7 mouse cellular contexts compared by ENCODE assay signal in genomic region chr4:123571869-123572268, GRCm38 (mm10).
DNase-seq lines count a peak whose midpoint lies in the region; ATAC-seq lines count a peak whose summit lies in the region.

No protein-coding gene starts in this region.

- H3K9me3 ChIP-seq in forebrain, embryonic 15.5 days, result no peaks in the 10 kb centered on the region
- H3K9me3 ChIP-seq in intestine, embryonic 16.5 days (ENCODE audit: control insufficient read depth, low read length), result no peaks in the 10 kb centered on the region

- H3K4me3 ChIP-seq in forebrain, embryonic 15.5 days, result no peak overlapping the region
- H3K4me3 ChIP-seq in intestine, embryonic 16.5 days (ENCODE audit: low read length), result no peak overlapping the region

- no peaks in the 10 kb centered on the region for H3K36me3 ChIP-seq in forebrain, embryonic 15.5 days
- no peaks in the 10 kb centered on the region for H3K36me3 ChIP-seq in intestine, embryonic 16.5 days (ENCODE audit: control insufficient read depth, insufficient read depth, low read length)
- H3K36me3 ChIP-seq in splenic B cell, adult 2 months (ENCODE audit: control insufficient read depth, insufficient read depth, low read length, poor library complexity, severe bottlenecking), result no peaks in the 10 kb centered on the region

- 0 out of 2 replicates have a peak overlapping the region, but pooled peaks have one; percentile 11 for H3K27ac ChIP-seq in forebrain, embryonic 15.5 days (replicated peaks)
- peak overlapping the region; percentile 38 for H3K27ac ChIP-seq in intestine, embryonic 16.5 days (ENCODE audit: low read length)

- no peak overlapping the region for H3K4me2 ChIP-seq in forebrain, embryonic 15.5 days (replicated peaks)
- H3K4me2 ChIP-seq in intestine, embryonic 16.5 days (ENCODE audit: low read depth, low read length), result 0 out of 2 replicates have a peak overlapping the region, but pooled peaks have one; percentile 28

- no peak overlapping the region for H3K9ac ChIP-seq in forebrain, embryonic 15.5 days (replicated peaks)
- H3K9ac ChIP-seq in intestine, embryonic 16.5 days (ENCODE audit: low read depth, low read length), result no peak overlapping the region

- peaks cover 34% of the 10 kb centered on the region for H3K4me1 ChIP-seq in forebrain, embryonic 15.5 days
- peaks cover 7% of the 10 kb centered on the region for H3K4me1 ChIP-seq in intestine, embryonic 16.5 days (ENCODE audit: control insufficient read depth, insufficient read depth, low read length)

- H3K27me3 ChIP-seq in forebrain, embryonic 15.5 days, result no peaks in the 10 kb centered on the region
- H3K27me3 ChIP-seq in intestine, embryonic 16.5 days (replicated peaks; ENCODE audit: control insufficient read depth, insufficient read depth, low read length), result no peaks in the 10 kb centered on the region
- H3K27me3 ChIP-seq in splenic B cell, adult 2 months (ENCODE audit: control insufficient read depth, insufficient read depth, low read length, poor library complexity, severe bottlenecking), result no peaks in the 10 kb centered on the region

- peak; percentile 74 for DNase-seq in CD4-positive, CD25-positive, alpha-beta regulatory T cell, adult 2 months (ENCODE audit: low read depth, low spot score)
- peak; percentile 35 for DNase-seq in MN1 (ENCODE audit: low spot score)
- DNase-seq in lung, postnatal 36 days, result peak; percentile 79
- peak; percentile 81 for DNase-seq in splenic B cell, adult 2 months (ENCODE audit: low read depth, low spot score)
- no peak for DNase-seq in left cerebral cortex, adult 8-10 months (ENCODE audit: low spot score in 2 of 2)

- WGBS in forebrain, embryonic 15.5 days, result 8% methylated on average over 7 of the region's 7 CpGs
- 27% methylated on average over 7 of the region's 7 CpGs for WGBS in intestine, embryonic 16.5 days

- 0 out of 2 replicates have a peak, but pooled peaks have one; percentile 65 for ATAC-seq in forebrain, embryonic 15.5 days (replicated peaks)
- ATAC-seq in intestine, embryonic 16.5 days, result no peak

Comparison
In these comparisons a context has a peak if more than half of its experiments do, and no peak if none do; other contexts are left out.
1. DNase-seq: peak in CD4-positive, CD25-positive, alpha-beta regulatory T cell, adult 2 months (single experiment), MN1 (single experiment), lung, postnatal 36 days (single experiment) and splenic B cell, adult 2 months (single experiment); none in left cerebral cortex, adult 8-10 months (0 of 2).